Mouse (Mus musculus) lung, postnatal 4 days (tissue): Measurements from ENCODE around the gene Acsl6.
"Not testable (repeated sequence)": the region's sequence is repeated elsewhere in the genome, so short reads cannot be mapped to it uniquely, and the experiment has no call there.

Experiments used
- DNase-seq, 2 experiments: peaks; one replicate each; pipeline ENCODE4 v3.0.0; 2021

The Acsl6 gene

DNA sequence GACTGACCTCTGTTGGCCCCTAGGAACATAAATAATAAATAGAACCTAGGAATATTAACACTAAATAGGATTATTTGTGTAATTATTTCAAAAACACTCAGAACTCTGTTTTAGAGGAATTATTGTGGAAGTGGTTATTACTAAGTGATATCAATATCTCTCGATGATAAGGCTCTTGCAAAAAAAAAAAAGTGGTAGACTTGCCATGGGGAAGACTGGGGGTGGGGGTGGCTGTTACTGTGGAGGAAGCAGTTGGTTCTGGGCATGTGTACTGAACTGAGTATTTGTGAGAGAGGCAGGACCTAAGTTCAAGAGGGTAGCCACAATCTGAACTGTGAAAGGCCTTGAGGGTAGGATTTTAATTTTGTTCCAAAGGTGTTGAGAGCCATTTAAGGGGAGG, 93.1 kb downstream of the Acsl6 start:
- no peak for DNase-seq

DNA sequence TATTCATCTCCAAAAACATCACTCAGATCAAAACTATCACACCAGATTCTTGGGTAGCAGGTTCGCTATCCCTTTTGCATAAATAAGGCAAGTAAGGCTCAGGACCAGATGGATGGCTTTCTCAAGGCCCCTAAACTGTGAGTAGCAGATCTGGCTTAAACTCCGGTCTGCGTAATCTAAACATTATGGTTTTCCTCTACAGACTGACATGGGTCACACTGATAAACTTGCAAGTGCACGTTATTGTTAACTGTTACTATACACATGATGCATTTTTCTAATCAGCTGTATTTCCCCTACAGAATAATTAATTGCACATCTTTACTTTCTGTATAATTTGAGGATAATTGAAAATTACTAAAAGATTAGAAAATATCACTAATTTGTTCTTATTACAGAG, 94.5 kb downstream of the Acsl6 start:
- DNase-seq = no peak

DNA sequence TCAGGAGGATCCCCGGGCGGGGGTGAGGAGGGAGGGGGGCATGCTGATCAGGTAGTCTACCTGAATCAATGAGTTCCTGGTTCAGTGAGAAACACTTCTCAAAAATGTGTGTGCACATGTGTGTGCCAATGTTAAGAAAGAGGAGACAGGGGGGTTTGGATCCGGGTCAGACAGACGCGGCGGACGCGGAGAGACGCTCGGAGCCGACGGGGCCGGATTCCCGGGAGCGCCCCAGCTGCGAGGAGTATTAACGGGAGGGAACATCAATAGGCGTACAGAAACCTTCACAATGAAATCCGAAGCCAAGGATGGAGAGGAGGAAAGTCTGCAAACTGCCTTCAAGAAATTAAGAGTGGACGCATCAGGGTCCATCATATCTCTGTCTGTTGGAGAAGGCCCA, 97.2 kb downstream of the Acsl6 start:
- DNase-seq = not testable (repeated sequence)

DNA sequence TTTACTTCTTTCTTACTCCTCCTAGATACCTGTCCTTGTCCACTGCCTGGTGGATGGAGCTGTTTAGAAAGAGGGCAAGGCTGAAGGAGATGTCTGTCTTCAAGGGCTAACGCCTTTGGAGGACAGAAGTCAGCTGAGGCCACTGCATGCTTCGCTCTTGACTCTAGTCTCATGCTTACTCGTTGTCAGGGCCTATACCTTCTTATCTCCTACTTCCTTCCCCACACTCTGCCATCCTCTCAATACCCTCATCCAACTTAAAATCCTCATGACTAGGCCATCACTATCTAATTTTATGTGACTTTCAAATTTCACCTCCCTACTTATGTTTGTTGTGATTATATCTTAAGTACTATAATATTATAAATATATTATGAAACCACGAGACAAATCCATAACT, 101.3 kb downstream of the Acsl6 start:
- no peak for DNase-seq

DNA sequence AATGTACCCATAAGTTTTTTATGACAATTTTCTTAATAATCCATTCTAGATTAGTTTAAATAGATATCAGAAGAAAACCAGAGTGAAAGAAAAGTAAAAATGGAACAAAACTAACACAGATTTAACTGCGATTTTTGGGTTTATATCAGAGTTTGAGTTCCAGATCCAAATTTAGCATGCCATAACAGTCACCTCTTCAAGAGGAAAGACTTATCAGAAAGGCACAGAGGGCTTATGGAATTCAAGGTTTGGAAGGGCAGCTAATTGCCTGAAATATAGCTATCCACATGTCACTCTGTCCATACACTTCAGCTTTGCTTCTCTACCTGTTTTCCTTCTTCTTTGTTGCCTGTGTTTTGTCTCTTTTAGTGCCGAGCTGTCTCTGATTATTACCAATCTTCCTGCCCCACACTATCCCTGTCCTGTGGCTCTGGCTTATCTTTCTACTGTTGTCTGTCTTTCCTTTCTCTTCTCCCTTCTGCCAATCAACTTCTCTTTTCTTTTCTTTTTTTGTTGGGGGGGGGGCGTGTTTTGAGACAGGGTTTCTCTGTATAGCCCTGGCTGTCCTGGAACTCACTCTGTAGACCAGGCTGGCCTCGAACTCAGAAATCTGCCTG, 103.4 kb downstream of the Acsl6 start:
- no peak for DNase-seq

DNA sequence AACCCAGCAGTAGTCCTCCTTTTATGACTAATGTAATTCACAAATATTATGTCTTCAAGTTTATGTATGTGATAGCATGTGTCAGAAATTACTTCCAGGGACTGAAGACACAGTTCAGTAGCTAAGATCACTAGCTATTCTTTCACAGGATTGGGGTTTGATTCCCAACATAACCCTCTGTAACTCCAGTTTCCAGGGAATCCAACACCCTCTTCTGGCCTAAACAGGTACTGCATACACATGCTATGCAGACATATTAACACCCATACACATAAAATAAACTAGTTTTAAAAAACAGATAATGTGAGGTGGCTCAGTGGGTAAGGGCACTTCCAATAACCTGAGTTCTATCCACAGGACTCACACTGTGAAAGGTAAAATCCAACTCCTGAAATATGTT, 107.0 kb downstream of the Acsl6 start:
- DNase-seq = no peak

DNA sequence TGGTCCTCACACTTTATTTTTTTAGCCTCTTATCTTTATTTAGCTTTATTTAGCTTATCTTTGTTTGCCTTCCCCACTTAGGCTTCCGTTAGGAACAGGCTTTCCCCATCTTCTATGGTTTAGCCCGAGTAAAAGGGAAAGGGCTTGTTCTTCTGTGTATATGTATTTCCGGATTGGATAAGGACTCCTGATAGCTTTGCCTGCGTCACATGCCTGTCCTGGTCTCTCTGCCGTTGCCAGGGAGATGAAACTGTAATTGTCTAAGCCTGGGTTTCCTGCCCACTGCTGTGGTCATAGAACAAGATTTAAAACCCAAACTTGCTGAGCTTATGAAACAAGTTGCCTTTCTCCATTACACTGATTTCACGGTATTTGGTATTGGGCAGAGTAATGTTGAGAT, 109.4 kb downstream of the Acsl6 start:
- DNase-seq = peak; percentile 41 to 48
